Mouse (Mus musculus): Measurements from ENCODE around the gene Arhgef33. TPM values are rescaled to one million over a fixed set of nuclear protein-coding genes. Genes with fewer than 3 reads are reported as not detected.
"Not testable (repeated sequence)": the region's sequence is repeated elsewhere in the genome, so short reads cannot be mapped to it uniquely, and the experiment has no call there.

The Arhgef33 gene
- polyA plus RNA-seq, 1 experiment from 2014 or later, result 0.91 TPM

DNA sequence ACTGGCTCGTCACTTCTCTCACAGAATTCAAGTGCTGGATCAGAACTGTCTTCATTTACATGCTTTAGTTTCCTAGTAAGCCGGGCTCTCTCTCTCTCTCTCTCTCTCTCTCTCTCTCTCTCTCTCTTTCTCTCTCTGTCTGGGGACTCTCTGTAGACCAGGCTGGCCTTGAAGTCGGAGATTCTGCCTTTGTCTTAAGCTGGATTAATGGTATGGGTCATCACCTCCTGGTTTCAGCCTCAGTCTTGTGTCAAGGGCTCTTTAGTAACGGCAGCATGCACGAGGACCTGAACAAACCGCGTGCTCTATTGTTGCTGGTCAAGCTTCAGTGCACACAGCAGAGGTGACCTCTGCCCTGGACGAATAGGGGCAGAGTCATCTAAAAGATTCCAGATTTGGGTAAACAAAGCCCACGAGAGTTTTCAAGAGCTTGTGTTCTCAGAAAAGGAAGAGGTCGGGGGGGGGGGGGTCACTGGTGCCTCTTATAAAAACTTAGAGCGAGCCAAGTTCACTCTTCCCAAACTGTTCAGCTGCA lies 39.5 kb downstream of the Arhgef33 start:
- H3K36me3 ChIP-seq, result no peaks in the 10 kb centered on the region
- H3K27me3 ChIP-seq, result no peaks in the 10 kb centered on the region
- no peaks in the 10 kb centered on the region for H3K4me1 ChIP-seq (replicated peaks)
- H3K9me3 ChIP-seq (replicated peaks), result no peaks in the 10 kb centered on the region
- H3K4me2 ChIP-seq, result no peak overlapping the region
- 72% methylated on average over 11 of the region's 11 CpGs for WGBS
- no peak overlapping the region for H3K4me3 ChIP-seq
- H3K9ac ChIP-seq, result no peak overlapping the region
- H3K27ac ChIP-seq, result no peak overlapping the region
- no peak for ATAC-seq (replicated peaks; ENCODE audit: insufficient number of reproducible peaks, insufficient read depth, low FRiP score, low read depth)

DNA sequence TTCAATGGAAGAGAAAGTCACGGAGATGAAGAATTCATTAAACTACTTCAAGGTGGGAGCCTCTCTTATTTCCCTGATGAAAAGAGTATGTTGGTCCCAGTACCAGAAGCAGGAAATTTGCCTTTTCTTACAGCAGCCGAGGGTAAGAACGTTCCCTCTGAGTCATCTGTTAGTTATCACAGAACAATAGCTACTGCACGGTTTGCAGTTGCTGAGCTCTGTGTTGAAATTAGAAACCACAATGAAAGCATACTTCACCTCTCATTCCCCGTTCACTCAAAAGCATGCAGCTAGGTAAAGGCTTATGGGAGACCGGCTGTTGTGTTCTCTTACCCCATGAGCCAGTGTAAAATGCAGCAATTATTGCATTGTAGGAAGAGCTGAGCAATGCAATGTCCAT lies 40.0 kb downstream of the Arhgef33 start:
- ATAC-seq (replicated peaks; ENCODE audit: insufficient number of reproducible peaks, insufficient read depth, low FRiP score, low read depth), result no peak

DNA sequence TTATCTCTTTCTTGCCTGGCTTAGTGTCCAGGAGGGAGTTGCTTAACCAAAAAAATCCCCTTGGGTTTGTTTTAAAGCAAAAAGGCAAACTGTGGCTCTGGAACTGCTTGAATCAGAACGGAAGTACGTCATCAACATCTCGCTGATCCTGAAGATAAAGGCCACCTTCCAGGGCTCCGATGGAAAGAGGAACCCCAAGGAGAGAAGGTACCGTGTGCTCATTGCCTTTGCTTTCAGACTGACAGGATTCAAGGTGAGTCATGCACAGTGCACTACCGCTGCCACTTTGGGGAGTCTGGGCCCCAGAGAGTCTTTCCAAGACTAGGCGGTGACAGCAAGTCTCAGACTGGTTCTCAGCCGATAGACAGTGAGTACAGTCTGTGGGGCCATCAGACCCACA lies 53.0 kb downstream of the Arhgef33 start:
- ATAC-seq (replicated peaks; ENCODE audit: insufficient number of reproducible peaks, insufficient read depth, low FRiP score, low read depth), result no peak
- no peaks in the 10 kb centered on the region for H3K27me3 ChIP-seq
- H3K27ac ChIP-seq, result no peak overlapping the region
- H3K9me3 ChIP-seq (replicated peaks), result no peaks in the 10 kb centered on the region
- no peaks in the 10 kb centered on the region for H3K4me1 ChIP-seq (replicated peaks)
- 68% methylated on average over 8 of the region's 8 CpGs for WGBS
- no peak overlapping the region for H3K9ac ChIP-seq
- H3K4me2 ChIP-seq, result no peak overlapping the region
- H3K36me3 ChIP-seq, result no peaks in the 10 kb centered on the region
- no peak overlapping the region for H3K4me3 ChIP-seq

More for the DNA sequence above, 40.0 kb downstream of the Arhgef33 start:
- 36% methylated on average over 6 of the region's 6 CpGs for WGBS
- H3K4me3 ChIP-seq, result no peak overlapping the region
- H3K4me1 ChIP-seq (replicated peaks), result no peaks in the 10 kb centered on the region
- no peaks in the 10 kb centered on the region for H3K36me3 ChIP-seq
- H3K4me2 ChIP-seq, result no peak overlapping the region
- no peak overlapping the region for H3K27ac ChIP-seq
- H3K9me3 ChIP-seq (replicated peaks), result no peaks in the 10 kb centered on the region
- H3K27me3 ChIP-seq, result no peaks in the 10 kb centered on the region
- no peak overlapping the region for H3K9ac ChIP-seq

DNA sequence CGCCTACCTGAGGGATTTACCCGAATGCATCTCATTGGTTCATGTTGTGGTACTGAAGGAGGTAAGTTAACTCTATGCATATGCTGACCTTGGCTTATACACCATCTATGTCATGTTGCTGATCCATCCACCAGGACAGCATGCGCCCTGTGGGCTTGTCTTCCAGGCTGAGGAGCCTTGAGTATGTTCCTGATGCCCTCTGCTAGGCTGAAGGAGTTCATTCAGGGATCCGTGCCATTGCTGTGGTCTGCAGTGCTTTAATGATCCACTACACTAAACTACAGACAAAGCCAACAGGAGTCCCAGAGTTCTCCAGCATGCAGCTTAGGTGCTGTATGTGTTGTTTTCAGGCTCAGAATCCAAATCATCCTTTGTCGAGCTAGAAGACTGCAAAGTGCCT lies 60.1 kb downstream of the Arhgef33 start:
- H3K27me3 ChIP-seq, result no peaks in the 10 kb centered on the region
- no peaks in the 10 kb centered on the region for H3K4me1 ChIP-seq (replicated peaks)
- 85% methylated on average over 5 of the region's 5 CpGs for WGBS
- no peak overlapping the region for H3K9ac ChIP-seq
- no peak overlapping the region for H3K4me3 ChIP-seq
- no peak for ATAC-seq (replicated peaks; ENCODE audit: insufficient number of reproducible peaks, insufficient read depth, low FRiP score, low read depth)
- H3K27ac ChIP-seq, result no peak overlapping the region
- no peaks in the 10 kb centered on the region for H3K9me3 ChIP-seq (replicated peaks)
- H3K36me3 ChIP-seq, result no peaks in the 10 kb centered on the region
- H3K4me2 ChIP-seq, result no peak overlapping the region

DNA sequence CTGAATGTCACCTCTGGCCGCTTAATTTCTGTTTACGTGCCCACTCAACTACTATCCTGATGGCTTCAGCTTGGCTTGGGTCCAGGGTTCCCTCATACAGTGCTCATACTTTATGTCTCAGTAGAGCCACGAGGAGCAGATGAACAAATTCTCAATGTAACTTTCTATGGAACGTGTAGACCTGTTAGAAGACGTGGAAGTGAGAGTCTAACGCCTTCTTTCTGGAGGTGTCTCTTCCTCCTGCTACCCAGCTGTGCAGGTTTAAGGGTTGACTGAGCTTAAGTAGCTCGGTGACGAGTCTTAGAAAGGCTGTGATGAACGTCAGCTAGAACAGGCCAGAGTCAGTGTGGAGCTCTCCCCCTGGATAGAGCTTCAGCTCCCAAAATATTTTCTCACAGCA lies 61.4 kb downstream of the Arhgef33 start:
- Histone ChIP-seq H3K4me1 (replicated peaks) (peaks cover 7% of the 10 kb centered on the region), H3K4me3 (no peak overlapping the region), H3K9me3 (replicated peaks) (no peaks in the 10 kb centered on the region), H3K27me3 (no peaks in the 10 kb centered on the region), H3K4me2 (no peak overlapping the region), H3K9ac (no peak overlapping the region), H3K27ac (no peak overlapping the region), H3K36me3 (no peaks in the 10 kb centered on the region)
- ATAC-seq (replicated peaks; ENCODE audit: insufficient number of reproducible peaks, insufficient read depth, low FRiP score, low read depth), result no peak
- WGBS, result 74% methylated on average over 9 of the region's 9 CpGs

DNA sequence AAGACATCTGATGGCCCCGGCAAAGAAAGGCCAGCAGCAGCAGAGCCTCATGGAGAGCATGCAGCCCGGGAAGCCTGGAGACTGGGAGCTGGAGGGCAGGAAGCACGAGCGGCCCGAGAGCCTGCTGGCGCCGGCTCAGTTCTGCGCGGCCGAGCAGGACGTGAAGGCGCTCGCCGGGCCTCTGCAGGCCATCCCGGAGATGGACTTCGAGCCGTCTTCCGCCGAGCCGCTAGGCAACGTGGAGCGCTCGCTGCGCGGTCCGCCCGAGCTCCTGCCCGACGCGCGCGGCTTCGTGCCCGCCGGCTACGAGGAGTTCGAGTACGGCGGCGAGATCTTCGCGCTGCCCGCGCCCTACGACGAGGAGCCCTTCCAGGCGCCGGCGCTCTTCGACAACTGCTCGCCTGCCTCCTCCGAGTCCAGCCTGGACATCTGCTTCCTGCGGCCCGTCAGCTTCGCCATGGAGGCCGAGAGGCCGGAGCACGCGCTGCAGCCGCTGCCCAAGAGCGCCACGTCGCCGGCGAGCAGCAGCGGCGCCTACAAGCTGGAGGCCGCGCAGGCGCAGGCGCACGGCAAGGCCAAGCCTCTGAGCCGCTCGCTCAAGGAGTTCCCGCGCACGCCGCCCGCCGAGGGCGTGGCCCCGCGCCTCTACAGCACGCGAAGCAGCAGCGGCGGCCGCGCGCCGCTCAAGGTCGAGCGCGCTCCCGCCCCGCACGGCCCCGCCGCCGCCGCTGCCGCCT lies 66.0 kb downstream of the Arhgef33 start, which contains the start of gene Gm10190:
Gene Gm10190 (minus strand): TSS at position 553 of the 737 bp plus-strand sequence.
- peak within 1 kb of the TSS; percentile 89 for H3K4me2 ChIP-seq
- 3% methylated on average over 101 of the region's 102 CpGs for WGBS

DNA sequence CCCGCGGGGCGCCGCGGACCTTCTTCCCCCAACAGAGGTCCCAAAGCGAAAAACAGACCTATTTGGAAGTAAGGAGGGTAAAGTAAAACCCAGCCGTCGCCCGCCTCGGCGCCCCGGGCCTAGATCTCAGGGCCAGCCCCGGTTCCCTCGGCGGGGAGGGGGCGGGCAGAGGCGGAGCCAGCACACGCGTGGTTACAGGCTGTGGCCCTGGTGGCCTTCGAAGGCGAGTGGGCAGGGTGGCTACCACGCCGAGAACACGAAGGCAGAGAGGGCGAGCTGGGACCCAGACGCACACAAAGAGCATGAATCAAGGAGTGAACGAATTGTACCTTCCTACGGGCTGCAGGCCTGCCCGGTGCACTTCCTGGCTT lies 66.5 kb downstream of the Arhgef33 start:
- peak; percentile 41 for ATAC-seq (replicated peaks; ENCODE audit: insufficient number of reproducible peaks, insufficient read depth, low FRiP score, low read depth)

More for the DNA sequence above, 66.0 kb downstream of the Arhgef33 start, which contains the start of gene Gm10190:
- Histone ChIP-seq H3K4me1 (replicated peaks) (peaks cover 10% of the 10 kb centered on the region), H3K27ac (peak within 1 kb of the TSS; percentile 57), H3K9ac (peak within 1 kb of the TSS; percentile 77), H3K27me3 (no peaks in the 10 kb centered on the region), H3K4me3 (peak within 1 kb of the TSS; percentile 53), H3K9me3 (replicated peaks) (no peaks in the 10 kb centered on the region), H3K36me3 (no peaks in the 10 kb centered on the region)
- peak; percentile 97 for ATAC-seq (replicated peaks; ENCODE audit: insufficient number of reproducible peaks, insufficient read depth, low FRiP score, low read depth)

DNA sequence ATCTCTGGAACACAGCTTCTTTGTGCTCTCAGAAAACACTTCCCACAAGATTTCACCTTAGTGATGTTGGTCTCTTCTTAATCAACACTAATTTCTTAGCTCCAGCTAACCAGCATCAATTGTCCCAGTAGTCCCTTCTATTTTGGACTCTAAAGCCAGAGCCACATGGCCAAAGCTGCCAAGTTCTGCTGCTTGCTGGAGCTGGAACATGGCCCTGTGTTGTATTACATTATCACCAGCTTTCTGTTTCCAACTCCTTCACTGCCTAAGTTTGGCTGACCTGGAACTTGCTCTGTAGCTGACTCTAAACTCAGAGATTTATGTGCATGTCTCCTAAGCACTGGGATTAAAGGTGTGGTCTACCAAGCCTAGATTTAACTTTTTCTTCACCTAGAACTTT lies 71.2 kb downstream of the Arhgef33 start:
- not testable (repeated sequence) for H3K9ac ChIP-seq; ATAC-seq (replicated peaks; ENCODE audit: insufficient number of reproducible peaks, insufficient read depth, low FRiP score, low read depth); H3K9me3 ChIP-seq (replicated peaks); H3K27ac ChIP-seq; H3K4me2 ChIP-seq; H3K4me3 ChIP-seq; H3K27me3 ChIP-seq; H3K4me1 ChIP-seq (replicated peaks); H3K36me3 ChIP-seq

More for the DNA sequence above, 66.5 kb downstream of the Arhgef33 start:
- Histone ChIP-seq H3K27me3 (no peaks in the 10 kb centered on the region), H3K27ac (0 out of 2 replicates have a peak overlapping the region, but pooled peaks have one; percentile 57), H3K9ac (peak overlapping the region; percentile 77), H3K4me2 (peak overlapping the region; percentile 89), H3K36me3 (no peaks in the 10 kb centered on the region), H3K4me3 (peak overlapping the region; percentile 53), H3K9me3 (replicated peaks) (no peaks in the 10 kb centered on the region), H3K4me1 (replicated peaks) (peaks cover 10% of the 10 kb centered on the region)
- 23% methylated on average over 29 of the region's 29 CpGs for WGBS

DNA sequence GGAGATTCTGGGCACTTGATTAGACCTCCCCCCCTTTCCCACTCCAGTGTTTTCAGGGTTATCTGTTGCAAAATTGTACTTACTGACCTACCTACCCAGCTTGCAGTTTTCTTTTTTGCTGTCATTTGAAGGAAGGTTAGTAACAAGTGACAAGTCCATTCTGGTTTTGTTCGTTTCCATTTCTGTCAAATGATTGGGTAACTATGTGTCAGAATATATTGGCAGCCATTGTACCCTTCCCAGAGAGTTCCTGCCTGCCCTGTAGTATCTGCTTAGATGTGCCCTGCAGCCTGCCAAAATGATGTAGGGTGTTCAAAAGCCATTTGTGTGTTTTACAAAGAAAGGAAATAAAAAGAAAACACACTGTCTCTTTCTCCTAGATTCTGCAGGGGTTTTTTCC lies 78.5 kb downstream of the Arhgef33 start:
- Histone ChIP-seq H3K9me3 (replicated peaks) (no peaks in the 10 kb centered on the region), H3K4me3 (no peak overlapping the region), H3K4me2 (no peak overlapping the region), H3K4me1 (replicated peaks) (no peaks in the 10 kb centered on the region), H3K27ac (no peak overlapping the region), H3K9ac (no peak overlapping the region), H3K36me3 (no peaks in the 10 kb centered on the region), H3K27me3 (no peaks in the 10 kb centered on the region)
- 44% methylated on average over 1 of the region's 1 CpGs for WGBS
- ATAC-seq (replicated peaks; ENCODE audit: insufficient number of reproducible peaks, insufficient read depth, low FRiP score, low read depth), result no peak

DNA sequence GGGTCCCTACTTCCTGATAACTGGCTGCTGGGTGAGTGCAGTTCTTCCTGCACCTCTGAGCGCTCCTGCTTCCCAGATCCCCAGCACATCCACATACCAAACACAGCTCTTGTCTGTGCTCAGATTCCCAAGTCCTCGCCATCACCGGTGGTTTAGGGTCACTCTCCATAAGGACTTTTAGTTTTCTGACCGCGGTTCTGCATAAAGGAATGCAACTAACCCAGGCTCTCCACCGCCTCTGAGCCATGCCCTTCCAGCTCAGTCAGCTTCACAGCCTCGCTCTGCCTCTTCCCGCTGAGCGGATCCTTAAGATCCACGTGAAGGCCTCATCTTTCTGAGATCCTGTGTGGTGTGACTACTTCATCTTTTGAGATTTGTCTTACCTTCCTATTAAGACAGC lies 82.8 kb downstream of the Arhgef33 start:
- no peaks in the 10 kb centered on the region for H3K9me3 ChIP-seq (replicated peaks)
- no peak overlapping the region for H3K4me2 ChIP-seq
- no peaks in the 10 kb centered on the region for H3K27me3 ChIP-seq
- no peaks in the 10 kb centered on the region for H3K4me1 ChIP-seq (replicated peaks)
- no peak overlapping the region for H3K9ac ChIP-seq
- no peaks in the 10 kb centered on the region for H3K36me3 ChIP-seq
- H3K4me3 ChIP-seq, result no peak overlapping the region
- 58% methylated on average over 10 of the region's 10 CpGs for WGBS
- no peak for ATAC-seq (replicated peaks; ENCODE audit: insufficient number of reproducible peaks, insufficient read depth, low FRiP score, low read depth)
- H3K27ac ChIP-seq, result no peak overlapping the region

DNA sequence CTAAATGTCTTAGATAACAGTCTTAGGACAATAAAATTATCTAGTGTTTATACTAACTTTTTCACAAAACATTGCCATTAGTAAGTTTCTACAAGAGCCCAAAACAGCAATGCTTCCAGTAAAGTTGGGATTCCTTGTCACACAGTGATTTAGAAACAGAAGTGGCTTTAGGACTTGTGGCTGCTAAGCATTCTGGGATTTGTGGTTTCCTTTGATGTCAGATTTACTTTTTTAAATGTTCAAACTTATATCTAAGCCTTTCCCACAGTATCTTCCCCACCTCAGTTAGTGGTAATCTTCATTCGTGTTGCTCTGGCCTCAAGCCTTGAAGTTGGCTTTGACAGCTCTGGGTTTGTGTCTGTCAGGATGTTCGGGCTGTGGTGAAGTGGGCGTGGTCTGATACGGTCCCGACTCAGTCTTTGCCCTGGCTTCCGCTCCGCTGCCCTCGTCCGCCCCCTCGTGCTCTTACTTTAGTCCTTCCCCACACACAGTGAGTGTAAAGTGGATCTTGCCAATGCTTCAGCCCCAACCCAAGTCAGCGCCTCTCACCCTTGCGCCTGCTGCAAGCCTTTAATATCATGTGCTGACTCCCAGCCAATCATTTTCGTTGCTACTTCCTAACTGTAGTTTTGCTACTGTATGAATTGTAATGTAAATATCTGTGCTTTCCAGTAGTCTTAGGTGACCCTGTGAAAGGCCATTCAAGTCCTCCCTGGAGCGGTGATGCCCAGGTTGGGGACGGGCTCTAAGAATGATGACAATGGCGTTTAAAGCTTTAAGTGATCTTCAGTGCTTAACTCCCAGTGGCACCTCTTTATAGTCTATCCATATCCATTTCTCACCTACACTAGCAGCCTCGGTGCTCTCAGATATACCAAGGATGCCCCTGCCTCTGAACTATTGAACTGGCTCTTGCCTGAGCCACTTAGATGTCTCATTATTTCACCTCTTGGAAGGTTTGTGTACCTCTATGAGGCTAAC lies 84.5 kb downstream of the Arhgef33 start:
- Histone ChIP-seq H3K4me2 (peak overlapping the region; percentile 72), H3K9ac (peak overlapping the region; percentile 26), H3K4me3 (peak overlapping the region; percentile 52), H3K27ac (no peak overlapping the region), H3K36me3 (no peaks in the 10 kb centered on the region; the same call in 1 of the 2 replicates), H3K27me3 (no peaks in the 10 kb centered on the region), H3K4me1 (replicated peaks) (no peaks in the 10 kb centered on the region), H3K9me3 (replicated peaks) (no peaks in the 10 kb centered on the region)
- ATAC-seq (replicated peaks; ENCODE audit: insufficient number of reproducible peaks, insufficient read depth, low FRiP score, low read depth), result peak; percentile 81
- WGBS, result 10% methylated on average over 17 of the region's 17 CpGs

All from heart, embryonic 15.5 days (tissue).